Comparison of ENCODE assay signal across 7 mouse cellular contexts in the genomic region with DNA sequence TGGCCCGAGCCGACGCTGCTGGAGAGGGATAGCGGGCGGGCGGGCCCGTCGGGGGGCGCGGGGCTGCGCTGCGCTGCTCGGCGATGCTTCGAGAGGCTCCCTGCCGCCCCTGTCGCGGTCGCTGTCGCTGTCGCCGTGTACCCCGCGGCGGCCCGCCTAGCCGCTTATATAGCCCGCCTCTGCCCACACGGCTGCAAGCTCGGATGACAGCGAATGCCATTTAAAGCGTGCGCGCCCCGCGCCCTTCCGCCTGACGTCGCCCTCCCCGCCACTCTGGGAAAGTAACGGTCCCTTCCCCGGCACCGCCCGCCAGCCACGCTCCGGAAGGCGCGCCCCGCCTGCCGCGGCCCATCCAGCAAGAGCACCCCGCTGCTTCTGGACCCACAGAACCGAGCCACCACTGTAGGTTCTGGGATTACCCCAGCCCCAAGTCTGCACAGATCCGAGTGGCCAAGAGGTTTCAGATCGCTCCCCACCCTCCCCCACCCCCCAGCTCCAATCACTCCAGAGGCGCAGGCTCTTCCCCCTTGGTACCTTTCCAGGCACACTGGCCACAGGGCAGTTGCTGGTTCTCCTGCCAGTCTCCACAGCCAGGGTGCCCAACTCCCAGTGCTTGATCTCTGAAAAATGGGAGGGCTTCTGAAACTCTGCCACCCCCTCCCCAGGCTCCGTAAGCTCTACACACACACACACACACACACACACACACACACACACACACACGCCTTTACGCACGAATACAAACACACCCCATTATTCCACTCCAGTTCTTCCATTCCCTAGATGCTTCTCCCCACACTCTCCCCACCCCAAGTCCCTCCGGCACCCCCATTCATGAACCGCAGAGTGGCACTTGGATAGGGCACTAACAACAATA. TPM values are rescaled to one million over a fixed set of nuclear protein-coding genes. Genes with fewer than 3 reads are reported as not detected.
DNase-seq lines count a peak whose midpoint lies in the region; ATAC-seq and TF ChIP-seq lines count a peak whose summit lies in the region.

TSS of gene Gm13889 (minus strand) at position 294 of the 877 bp plus-strand sequence.

- H3K9me3 ChIP-seq in intestine, postnatal 0 days (ENCODE audit: control insufficient read depth): no peaks in the 10 kb centered on the region
- no peaks in the 10 kb centered on the region for H3K9me3 ChIP-seq in midbrain, embryonic 11.5 days (ENCODE audit: control insufficient read depth, low read length)

- H3K4me2 ChIP-seq in intestine, postnatal 0 days (replicated peaks; ENCODE audit: low read depth): peak within 1 kb of the TSS; percentile 74
- H3K4me2 ChIP-seq in midbrain, embryonic 11.5 days: peak within 1 kb of the TSS; percentile 71

- intact Hi-C loops in left cerebral cortex, postnatal 36 days (cut with DNase I): loop anchor here (1.0 to 5.0 kb wide), 2 partner anchors 35 to 85 kb away; no protein-coding TSS in a partner anchor

- peak within 1 kb of the TSS; percentile 66 for H3K4me3 ChIP-seq in intestine, postnatal 0 days (ENCODE audit: low read depth, low read length)
- peak within 1 kb of the TSS; percentile 62 for H3K4me3 ChIP-seq in midbrain, embryonic 11.5 days (ENCODE audit: low read depth, low read length)

- H3K27ac ChIP-seq in intestine, postnatal 0 days (ENCODE audit: low read depth, low read length): peak within 1 kb of the TSS; percentile 73
- no peak within 1 kb of the TSS for H3K27ac ChIP-seq in midbrain, embryonic 11.5 days (ENCODE audit: low read depth, low read length)

- no peaks in the 10 kb centered on the region for H3K4me1 ChIP-seq in intestine, postnatal 0 days (replicated peaks; ENCODE audit: control insufficient read depth, insufficient read depth, low read length)
- peaks cover 14% of the 10 kb centered on the region for H3K4me1 ChIP-seq in midbrain, embryonic 11.5 days (ENCODE audit: control insufficient read depth, insufficient read depth, low read length)

- WGBS in intestine, postnatal 0 days: 6% methylated on average over 59 of the region's 62 CpGs
- 5% methylated on average over 59 of the region's 62 CpGs for WGBS in midbrain, embryonic 11.5 days

- peak within 1 kb of the TSS; percentile 81 for H3K9ac ChIP-seq in intestine, postnatal 0 days (ENCODE audit: low read depth, low read length)
- peak within 1 kb of the TSS; percentile 69 for H3K9ac ChIP-seq in midbrain, embryonic 11.5 days (ENCODE audit: low read length)

- DNase-seq in adrenal gland, postnatal 4 days (ENCODE audit: low spot score in 2 of 2): peak; percentile 52 to 56
- peak; percentile 58 for DNase-seq in embryo, embryonic 9.5 days (ENCODE audit: extremely low spot score)
- peak; percentile 83 to 86 for DNase-seq in left cerebral cortex, postnatal 36 days (ENCODE audit: low spot score in 2 of 2)
- DNase-seq in midbrain, embryonic 11.5 days (ENCODE audit: low spot score, missing footprints): peak; percentile 95
- DNase-seq in spleen, postnatal 4 days (ENCODE audit: low spot score in 2 of 2): peak; percentile 28 to 67

- peak; percentile 64 for ATAC-seq in granulocyte monocyte progenitor cell, adult 5-6 weeks (replicated peaks; ENCODE audit: poor library complexity, severe bottlenecking)
- ATAC-seq in intestine, postnatal 0 days: peak; percentile 61
- ATAC-seq in midbrain, embryonic 11.5 days (ENCODE audit: low FRiP score): peak; percentile 68

- H3K36me3 ChIP-seq in intestine, postnatal 0 days (ENCODE audit: control insufficient read depth, insufficient read depth): no peaks in the 10 kb centered on the region
- H3K36me3 ChIP-seq in midbrain, embryonic 11.5 days (ENCODE audit: control insufficient read depth, insufficient read depth, low read length): no peaks in the 10 kb centered on the region

- no peak for TF ChIP-seq CTCF in intestine, postnatal 0 days (IDR thresholded peaks at IDR 0.05; ENCODE audit: low read depth)

- peaks cover 37% of the 10 kb centered on the region for H3K27me3 ChIP-seq in intestine, postnatal 0 days (replicated peaks; ENCODE audit: control insufficient read depth, insufficient read depth, low read length)
- peaks cover 39% of the 10 kb centered on the region for H3K27me3 ChIP-seq in midbrain, embryonic 11.5 days (ENCODE audit: control insufficient read depth, insufficient read depth, low read length)

RNA-seq across cellular contexts. Expression of gene Gm13889, which starts in this region (rescaled TPM):
- total RNA-seq in adrenal gland, postnatal 4 days (2021): 10 to 100 TPM; 26.7 to 28.4 TPM
- total RNA-seq in granulocyte monocyte progenitor cell, adult 5-6 weeks (2014; fragmentation: Nextera tagmentation): not detected in 2 replicates
- not detected in 2 replicates for total RNA-seq in granulocyte monocyte progenitor cell, adult 5-6 weeks (2017)
- 33.7 and 35.4 TPM in 2 replicates for polyA plus RNA-seq in intestine, postnatal 0 days (2015; fragmentation: Nextera tagmentation; extraction: Ambion mirVana)
- total RNA-seq in left cerebral cortex, postnatal 36 days (2021): 10 to 100 TPM; 45.1 to 54.3 TPM
- polyA plus RNA-seq in midbrain, embryonic 11.5 days (2014; fragmentation: Nextera tagmentation; extraction: Ambion mirVana): 1.7 and 1.9 TPM in 2 replicates

Comparison
In these comparisons a context has a peak if more than half of its experiments do, and no peak if none do; other contexts are left out.
1. RNA of gene Gm13889 (total RNA-seq): 45.1 to 54.3 TPM in left cerebral cortex, postnatal 36 days and 26.7 to 28.4 TPM in adrenal gland, postnatal 4 days; not detected in granulocyte monocyte progenitor cell, adult 5-6 weeks; every median in the first group is over 10 times any median in the second.
2. RNA of gene Gm13889 (polyA plus RNA-seq): 33.7 to 35.4 TPM in intestine, postnatal 0 days; 1.7 to 1.9 TPM in midbrain, embryonic 11.5 days; every median in the first group is over 10 times any median in the second.
3. Peak in ATAC-seq in granulocyte monocyte progenitor cell, adult 5-6 weeks; RNA of the gene not detected or under 1 TPM.
4. Peak in every context shown above with its lines, with median percentiles within 50 percentile points of each other: DNase-seq and ATAC-seq.